Mouse (Mus musculus) CH12.LX (cell line): ENCODE data around the gene Cdk2. TPM values are rescaled to one million over a fixed set of nuclear protein-coding genes. Genes with fewer than 3 reads are reported as not detected.

ENCODE experiments used
- DNase-seq: peaks from one replicate; pipeline ENCODE4 v3.0.0-alpha.2; 2013; ENCODE audit errors: extremely low read depth
- H3K27ac ChIP-seq: 2 replicates; pipeline ENCODE4 v1.5.1; 2012; ENCODE audit warnings: low read depth, mild to moderate bottlenecking, control low read depth, moderate library complexity; ENCODE audit not compliant: insufficient read depth
- H3K27me3 ChIP-seq: replicated peaks from 2 replicates; pipeline ENCODE3; 2012; ENCODE audit warnings: inconsistent platforms
- H3K36me3 ChIP-seq, 2 experiments: replicated peaks in 1 of 2; 2 replicates each; pipeline versions ENCODE3 to v1.6.1; 2012; ENCODE audit warnings: inconsistent platforms in 1 of 2, low read length in 1 of 2, mild to moderate bottlenecking in 1 of 2, mixed read lengths in 1 of 2, moderate library complexity in 1 of 2; ENCODE audit not compliant: control insufficient read depth in 1 of 2, insufficient read depth in 1 of 2
- H3K4me1 ChIP-seq, 2 experiments: 2 replicates each; pipeline ENCODE4 v1.6.1; 2012; ENCODE audit warnings: inconsistent platforms in 1 of 2, moderate library complexity in 1 of 2; ENCODE audit not compliant: insufficient read depth in 2 of 2, control insufficient read depth in 1 of 2
- H3K4me2 ChIP-seq: 2 replicates; pipeline ENCODE4 v1.6.1; 2012; ENCODE audit warnings: low read depth, mild to moderate bottlenecking, control low read depth; ENCODE audit not compliant: poor library complexity, insufficient read depth, severe bottlenecking
- H3K4me3 ChIP-seq, 3 experiments: fragments of 150-350 bp in 1 of 3; sonication (generic) in 1 of 3; replicated peaks in 1 of 3; 2 replicates each; pipeline versions ENCODE3 to v1.5.1; 2011 to 2012; ENCODE audit warnings: low read depth in 2 of 3, low read length in 2 of 3, mild to moderate bottlenecking in 2 of 3, moderate library complexity in 2 of 3, control low read depth in 1 of 3, improper control_type of control experiment in 1 of 3, inconsistent platforms in 1 of 3, mixed read lengths in 1 of 3; ENCODE audit not compliant: poor library complexity in 1 of 3
- H3K79me2 ChIP-seq: replicated peaks from 2 replicates; pipeline ENCODE4 v1.6.1; 2012; ENCODE audit warnings: mild to moderate bottlenecking, moderate library complexity; ENCODE audit not compliant: control insufficient read depth, poor library complexity, insufficient read depth, severe bottlenecking; ENCODE audit errors: extremely low read depth
- H3K9ac ChIP-seq: 2 replicates; pipeline ENCODE4 v1.6.1; 2012; ENCODE audit warnings: low read depth, mild to moderate bottlenecking, control low read depth, moderate library complexity; ENCODE audit not compliant: insufficient read depth
- H3K9me3 ChIP-seq: replicated peaks from 2 replicates; pipeline ENCODE3; 2012; ENCODE audit warnings: low read length, inconsistent platforms, mixed read lengths
- BHLHE40 ChIP-seq: IDR thresholded peaks from 2 replicates; pipeline ENCODE4 v1.6.1; 2011; ENCODE audit warnings: mild to moderate bottlenecking, low read depth, low read length, improper control_type of control experiment
- CHD1 ChIP-seq: IDR thresholded peaks from 2 replicates; pipeline ENCODE4 v1.6.1; 2012; ENCODE audit warnings: low read depth, low read length, improper control_type of control experiment, inconsistent platforms
- CHD2 ChIP-seq: IDR thresholded peaks from 2 replicates; pipeline ENCODE4 v1.6.1; 2011; ENCODE audit warnings: low read length, improper control_type of control experiment
- CTCF ChIP-seq, 2 experiments: IDR thresholded peaks in 1 of 2; conservative IDR thresholded peaks in 1 of 2; 2 replicates each; pipeline ENCODE4 v1.5.1; 2011 to 2012; ENCODE audit warnings: low read depth in 2 of 2, low read length in 2 of 2, improper control_type of control experiment in 1 of 2, inconsistent platforms in 1 of 2, mild to moderate bottlenecking in 1 of 2, moderate library complexity in 1 of 2
- ELF1 ChIP-seq: IDR thresholded peaks from 2 replicates; pipeline ENCODE4 v1.6.1; 2014; ENCODE audit warnings: low read depth, mild to moderate bottlenecking, inconsistent platforms, low read length, improper control_type of control experiment
- EP300 ChIP-seq: IDR thresholded peaks from 2 replicates; pipeline ENCODE4 v1.6.1; 2011; ENCODE audit warnings: low read length, improper control_type of control experiment
- ETS1 ChIP-seq: conservative IDR thresholded peaks from 2 replicates; pipeline ENCODE4 v1.6.1; 2012; ENCODE audit warnings: low read depth, mild to moderate bottlenecking, inconsistent platforms, low read length, improper control_type of control experiment, moderate library complexity
- GABPA ChIP-seq: IDR thresholded peaks from 2 replicates; pipeline ENCODE4 v1.6.1; 2012; ENCODE audit warnings: low read depth, low read length, improper control_type of control experiment, inconsistent platforms; ENCODE audit not compliant: insufficient replicate concordance
- HCFC1 ChIP-seq: IDR thresholded peaks from 2 replicates; pipeline ENCODE4 v1.6.1; 2012; ENCODE audit warnings: low read depth, mild to moderate bottlenecking, inconsistent platforms, low read length, improper control_type of control experiment
- JUN ChIP-seq: IDR thresholded peaks from 2 replicates; pipeline ENCODE4 v1.6.1; 2011; ENCODE audit warnings: low read depth, mild to moderate bottlenecking, low read length, improper control_type of control experiment, moderate library complexity; ENCODE audit not compliant: insufficient read depth
- JUND ChIP-seq: conservative IDR thresholded peaks from 2 replicates; pipeline ENCODE4 v1.6.1; 2011; ENCODE audit warnings: low read depth, low read length, improper control_type of control experiment
- MAX ChIP-seq: IDR thresholded peaks from 2 replicates; pipeline ENCODE4 v1.6.1; 2011; ENCODE audit warnings: low read length, improper control_type of control experiment
- MEF2A ChIP-seq: IDR thresholded peaks from 2 replicates; pipeline ENCODE4 v1.6.1; 2014; ENCODE audit warnings: low read depth, mild to moderate bottlenecking, inconsistent platforms, low read length, improper control_type of control experiment, borderline replicate concordance
- MXI1 ChIP-seq: IDR thresholded peaks from 2 replicates; pipeline ENCODE4 v1.6.1; 2011; ENCODE audit warnings: mild to moderate bottlenecking, low read depth, low read length, improper control_type of control experiment
- MYC ChIP-seq: IDR thresholded peaks from 2 replicates; pipeline ENCODE4 v1.6.1; 2011; ENCODE audit warnings: low read depth, mild to moderate bottlenecking, improper control_type of control experiment, low read length
- POLR2AphosphoS2 ChIP-seq: IDR thresholded peaks from 2 replicates; pipeline ENCODE4 v1.6.1; 2011; ENCODE audit warnings: low read depth, low read length, improper control_type of control experiment
- RAD21 ChIP-seq: IDR thresholded peaks from 2 replicates; pipeline ENCODE4 v1.6.1; 2011; ENCODE audit warnings: low read depth, mild to moderate bottlenecking, low read length, improper control_type of control experiment, moderate library complexity
- RCOR1 ChIP-seq: conservative IDR thresholded peaks from 2 replicates; pipeline ENCODE4 v1.6.1; 2012; ENCODE audit warnings: low read depth, mild to moderate bottlenecking, inconsistent platforms, low read length, improper control_type of control experiment
- SIN3A ChIP-seq: IDR thresholded peaks from 2 replicates; pipeline ENCODE4 v1.6.1; 2012; ENCODE audit warnings: low read length, improper control_type of control experiment, inconsistent platforms
- SMC3 ChIP-seq: IDR thresholded peaks from 2 replicates; pipeline ENCODE4 v1.6.1; 2011; ENCODE audit warnings: low read depth, low read length, improper control_type of control experiment
- TBP ChIP-seq: conservative IDR thresholded peaks from 2 replicates; pipeline ENCODE4 v1.6.1; 2011; ENCODE audit warnings: low read depth, low read length, improper control_type of control experiment
- TCF12 ChIP-seq: IDR thresholded peaks from 2 replicates; pipeline ENCODE4 v1.6.1; 2014; ENCODE audit warnings: low read depth, mild to moderate bottlenecking, inconsistent platforms, low read length, improper control_type of control experiment
- UBTF ChIP-seq: IDR thresholded peaks from 2 replicates; pipeline ENCODE4 v1.6.1; 2012; ENCODE audit warnings: low read depth, mild to moderate bottlenecking, inconsistent platforms, low read length, improper control_type of control experiment, moderate library complexity
- USF1 ChIP-seq: IDR thresholded peaks from 2 replicates; pipeline ENCODE4 v1.6.1; 2014; ENCODE audit warnings: low read depth, mild to moderate bottlenecking, inconsistent platforms, low read length, improper control_type of control experiment
- USF2 ChIP-seq: conservative IDR thresholded peaks from 2 replicates; pipeline ENCODE4 v1.6.1; 2011; ENCODE audit warnings: low read depth, low read length, improper control_type of control experiment
- ZC3H11A ChIP-seq: IDR thresholded peaks from 2 replicates; pipeline ENCODE4 v1.6.1; 2012; ENCODE audit warnings: low read depth, mild to moderate bottlenecking, inconsistent platforms, low read length, improper control_type of control experiment
- ZKSCAN1 ChIP-seq: IDR thresholded peaks from 2 replicates; pipeline ENCODE4 v1.6.1; 2012; ENCODE audit warnings: low read depth, inconsistent platforms, low read length, improper control_type of control experiment, borderline replicate concordance
- ZMIZ1 ChIP-seq: IDR thresholded peaks from 2 replicates; pipeline ENCODE4 v1.6.1; 2012; ENCODE audit warnings: low read depth, mild to moderate bottlenecking, inconsistent platforms, low read length, improper control_type of control experiment
- ZNF384 ChIP-seq: IDR thresholded peaks from 2 replicates; pipeline ENCODE4 v1.6.1; 2012; ENCODE audit warnings: low read depth, low read length, improper control_type of control experiment, inconsistent platforms
- dilution Hi-C: fragments of 300-500 bp; cut with MboI; formaldehyde crosslinking; loops from 2 replicates; pipeline ENCODE4 v1.14.3; 2020; ENCODE audit warnings: low sequenced_read_pairs; ENCODE audit not compliant: extremely low pct_unique_long_range_greater_than_20kb, extremely low pct_ligation_motif_present
- in situ Hi-C: fragments of 300-500 bp; cut with MboI; formaldehyde crosslinking; loops from 3 replicates; pipeline ENCODE4 v1.14.3; 2019; ENCODE audit warnings: low sequenced_read_pairs, low pct_ligation_motif_present, low pct_unique_long_range_greater_than_20kb, mixed read lengths
- polyA plus RNA-seq: library from polyadenylated mRNA; unstranded; fragments of >175 nt; gene quantifications from 2 replicates; pipeline ENCODE4 v1.2.1, GENCODE M21; 2012; ENCODE audit warnings: low read depth; ENCODE audit not compliant: insufficient read length
- total RNA-seq, 2 experiments: library from RNA; depleted of rRNA; stranded (reverse); fragments of 300-350 nt in 1 of 2; fragments of >200 nt in 1 of 2; gene quantifications; 2 replicates each; pipeline ENCODE4 v1.2.3; 2012 to 2014

Cdk2 gene
- total and polyA plus RNA-seq, 3 experiments: 38.9 to 89.2 (median 79.3) TPM

- Histone ChIP-seq H3K27me3 (no peaks in the 10 kb centered on the region), H3K27ac (no peak overlapping the region), H3K36me3 (no peaks in the 10 kb centered on the region), H3K9me3 (no peaks in the 10 kb centered on the region), H3K4me1 (peaks cover 5 to 11% of the 10 kb centered on the region in 2 experiments; a peak in 3 of 4 replicates), H3K4me2 (no peak overlapping the region), H3K4me3 (no peak overlapping the region), H3K79me2 (no peaks in the 10 kb centered on the region), H3K9ac (no peak overlapping the region)
- DNase-seq: no peak
- in situ Hi-C loops: no loop called here
- dilution Hi-C loops: no loop called here
- no peak for TF ChIP-seq TCF12
- no peak for TF ChIP-seq BHLHE40
- no peak for TF ChIP-seq ZMIZ1
- TF ChIP-seq RAD21: no peak
- no peak for TF ChIP-seq MXI1
- TF ChIP-seq POLR2AphosphoS2: no peak
- TF ChIP-seq GABPA: no peak
- TF ChIP-seq ZKSCAN1: no peak
- no peak for TF ChIP-seq CHD1
- TF ChIP-seq UBTF: no peak
- no peak for TF ChIP-seq ZC3H11A
- no peak for TF ChIP-seq MYC
- no peak for TF ChIP-seq CHD2
- TF ChIP-seq CTCF (conservative IDR thresholded peaks at IDR 0.05 in 1 of 2, IDR thresholded peaks at IDR 0.05 in 1 of 2; ENCODE audit: low read depth in 2 of 2, low read length in 2 of 2): no peak
- no peak for TF ChIP-seq TBP
- TF ChIP-seq SMC3: no peak
- TF ChIP-seq ZNF384: no peak
- TF ChIP-seq ETS1: no peak
- TF ChIP-seq EP300: no peak
- TF ChIP-seq, all 38 proteins: peak for 0
These were observed 48.1 kb downstream of the Cdk2 start for GRCm38 (mm10) chr10:128656731-128657130.

- Histone ChIP-seq H3K27me3 (no peaks in the 10 kb centered on the region), H3K27ac (no peak overlapping the region), H3K79me2 (no peaks in the 10 kb centered on the region), H3K9ac (no peak overlapping the region), H3K4me3 (no peak overlapping the region), H3K9me3 (no peaks in the 10 kb centered on the region), H3K4me1 (peaks cover 5 to 11% of the 10 kb centered on the region in 2 experiments; a peak in 3 of 4 replicates), H3K4me2 (no peak overlapping the region), H3K36me3 (no peaks in the 10 kb centered on the region)
- dilution Hi-C loops (no loop called here), in situ Hi-C loops (no loop called here)
- DNase-seq: no peak
- no peak for TF ChIP-seq ELF1
- no peak for TF ChIP-seq USF2
- TF ChIP-seq ETS1: no peak
- TF ChIP-seq JUND: no peak
- no peak for TF ChIP-seq MEF2A
- TF ChIP-seq ZNF384: no peak
- TF ChIP-seq MAX: no peak
- no peak for TF ChIP-seq CTCF (conservative IDR thresholded peaks at IDR 0.05 in 1 of 2, IDR thresholded peaks at IDR 0.05 in 1 of 2; ENCODE audit: low read depth in 2 of 2, low read length in 2 of 2)
- no peak for TF ChIP-seq SIN3A
- no peak for TF ChIP-seq JUN
- no peak for TF ChIP-seq USF1
- TF ChIP-seq HCFC1: no peak
- no peak for TF ChIP-seq TBP
- no peak for TF ChIP-seq RCOR1
These were observed 49.6 kb downstream of the Cdk2 start for GRCm38 (mm10) chr10:128655254-128655653.
